Mouse (Mus musculus) spleen, adult 2 months (tissue): ENCODE data around the gene Dpp7. TPM values are rescaled to one million over a fixed set of nuclear protein-coding genes. Genes with fewer than 3 reads are reported as not detected.

Source experiments
- DNase-seq, 2 experiments: peaks; one replicate each; pipeline versions ENCODE4 v3.0.0 to v3.0.0-alpha.2; 2012 to 2021; ENCODE audit warnings: low spot score in 2 of 2, low read depth in 1 of 2
- H3K27ac ChIP-seq: fragments of 200-500 bp; 2 replicates; pipeline ENCODE4 v1.5.1; 2012; ENCODE audit warnings: low read length, inconsistent platforms; ENCODE audit not compliant: insufficient read depth
- H3K27me3 ChIP-seq: fragments of 200-500 bp; 2 replicates; pipeline ENCODE4 v1.6.1; 2012; ENCODE audit warnings: mild to moderate bottlenecking, moderate library complexity, low read length, inconsistent platforms; ENCODE audit not compliant: control insufficient read depth, insufficient read depth
- H3K36me3 ChIP-seq: fragments of 200-500 bp; 2 replicates; pipeline ENCODE4 v1.6.1; 2012; ENCODE audit warnings: mild to moderate bottlenecking, low read length, inconsistent platforms; ENCODE audit not compliant: control insufficient read depth, insufficient read depth
- H3K4me1 ChIP-seq: fragments of 200-500 bp; 2 replicates; pipeline ENCODE4 v1.6.1; 2011; ENCODE audit warnings: inconsistent platforms; ENCODE audit not compliant: control insufficient read depth, insufficient read depth, insufficient read length
- H3K4me3 ChIP-seq: fragments of 200-500 bp; 2 replicates; pipeline ENCODE4 v1.5.1; 2011; ENCODE audit warnings: mild to moderate bottlenecking, inconsistent platforms; ENCODE audit not compliant: insufficient read depth, insufficient read length; ENCODE audit errors: extremely low read depth
- CTCF ChIP-seq: fragments of 200-500 bp; IDR thresholded peaks from 2 replicates; pipeline ENCODE4 v1.5.1; 2011; ENCODE audit warnings: mild to moderate bottlenecking, inconsistent platforms; ENCODE audit not compliant: insufficient read depth, insufficient read length, insufficient replicate concordance; ENCODE audit errors: extremely low read depth
- POLR2A ChIP-seq: fragments of 200-500 bp; IDR thresholded peaks from 2 replicates; pipeline ENCODE4 v1.6.1; 2011; ENCODE audit warnings: low read depth, low read length, inconsistent platforms
- WGBS: fragments of 180-500 bp; shearing (Covaris S2); methylation state at CpG from one replicate; pipeline ENCODE4 v1.1.7; 2018; 5-methylcytosine and 5-hydroxymethylcytosine counted together
- polyA plus RNA-seq: library from polyadenylated mRNA; depleted of rRNA; stranded (reverse); fragments of >200 nt; gene quantifications from 2 replicates; pipeline ENCODE4 v1.2.3, GENCODE M21; 2012

Gene Dpp7
- polyA plus RNA-seq, 1 experiment: 41.8 TPM

- 9% methylated on average over 11 of the region's 11 CpGs for WGBS
- H3K27ac ChIP-seq: no peak overlapping the region
- no peak overlapping the region for H3K4me3 ChIP-seq
- TF ChIP-seq CTCF (no peak), POLR2A (no peak)
- H3K27me3 ChIP-seq: peaks cover 6% of the 10 kb centered on the region
- no peak for DNase-seq
- no peaks in the 10 kb centered on the region for H3K36me3 ChIP-seq
- no peaks in the 10 kb centered on the region for H3K4me1 ChIP-seq
Measured at GRCm38 (mm10) chr2:25311491-25311891, 44.7 kb downstream of the Dpp7 start.

- Histone ChIP-seq H3K27ac (no peak overlapping the region), H3K27me3 (peaks cover 6% of the 10 kb centered on the region), H3K4me3 (no peak overlapping the region), H3K4me1 (no peaks in the 10 kb centered on the region), H3K36me3 (no peaks in the 10 kb centered on the region)
- no peak for DNase-seq
- WGBS: 5% methylated on average over 22 of the region's 22 CpGs
- TF ChIP-seq CTCF: no peak
- no peak for TF ChIP-seq POLR2A
Measured at GRCm38 (mm10) chr2:25310969-25311368, 45.2 kb downstream of the Dpp7 start.

- Histone ChIP-seq H3K4me3 (no peak overlapping the region), H3K36me3 (no peaks in the 10 kb centered on the region), H3K4me1 (no peaks in the 10 kb centered on the region; the same call in 1 of the 2 replicates), H3K27me3 (peaks cover 7% of the 10 kb centered on the region), H3K27ac (no peak overlapping the region)
- no peak for TF ChIP-seq CTCF
- no peak for TF ChIP-seq POLR2A
- 55% methylated on average over 10 of the region's 10 CpGs for WGBS
- no peak for DNase-seq
Measured at GRCm38 (mm10) chr2:25310180-25310579, 46.0 kb downstream of the Dpp7 start.

- WGBS: 50% methylated on average over 14 of the region's 14 CpGs
- Histone ChIP-seq H3K27ac (no peak overlapping the region), H3K36me3 (no peaks in the 10 kb centered on the region), H3K27me3 (peaks cover 5% of the 10 kb centered on the region; the same call in 1 of the 2 replicates), H3K4me1 (no peaks in the 10 kb centered on the region; the same call in 1 of the 2 replicates), H3K4me3 (no peak overlapping the region)
- no peak for DNase-seq
- no peak for TF ChIP-seq CTCF
Measured at GRCm38 (mm10) chr2:25305587-25306359, 50.4 kb downstream of the Dpp7 start.

- no peaks in the 10 kb centered on the region for H3K36me3 ChIP-seq
- peaks cover 3% of the 10 kb centered on the region; the same call in 1 of the 2 replicates for H3K27me3 ChIP-seq
- no peak for DNase-seq
- no peaks in the 10 kb centered on the region; the same call in 1 of the 2 replicates for H3K4me1 ChIP-seq
- H3K4me3 ChIP-seq: peak overlapping the region; percentile 40; the same call in 1 of the 2 replicates
- TF ChIP-seq POLR2A (no peak), CTCF (no peak)
- H3K27ac ChIP-seq: no peak overlapping the region
- 2% methylated on average over 45 of the region's 45 CpGs for WGBS
Measured at GRCm38 (mm10) chr2:25304657-25305541, 51.3 kb downstream of the Dpp7 start.

- Histone ChIP-seq H3K27me3 (peaks cover 3% of the 10 kb centered on the region; the same call in 1 of the 2 replicates), H3K4me1 (no peaks in the 10 kb centered on the region; the same call in 1 of the 2 replicates), H3K27ac (no peak overlapping the region), H3K36me3 (no peaks in the 10 kb centered on the region), H3K4me3 (no peak overlapping the region)
- 67% methylated on average over 7 of the region's 7 CpGs for WGBS
- no peak for TF ChIP-seq CTCF
- TF ChIP-seq POLR2A: no peak
- DNase-seq: no peak
Measured at GRCm38 (mm10) chr2:25303931-25304656, 52.1 kb downstream of the Dpp7 start.
